17 mouse cellular contexts compared by ENCODE assay signal in genomic region chr12:98002217-98002616, GRCm38 (mm10).
"Had no signal": no experiment of that assay in that cellular context is flagged by ENCODE, and none has a peak within 500 bp of the region (broad histone marks: within the 10 kb centered on the region; RNA-seq: fewer than 3 reads in every experiment).

No protein-coding gene starts in this region.

- H3K4me3 ChIP-seq: lung, embryonic 15.5 days; megakaryocyte, embryonic 14.5 days; midbrain, embryonic 12.5 days; midbrain, embryonic 15.5 days; neural tube, embryonic 12.5 days; stomach, embryonic 15.5 days had no signal

- ATAC-seq: liver, postnatal 0 days; lung, postnatal 0 days; midbrain, embryonic 15.5 days had no signal

- H3K27me3 ChIP-seq: lung, embryonic 15.5 days; megakaryocyte, embryonic 14.5 days; midbrain, embryonic 15.5 days; neural tube, embryonic 12.5 days; stomach, embryonic 15.5 days had no signal

- H3K36me3 ChIP-seq: lung, embryonic 15.5 days; midbrain, embryonic 12.5 days; midbrain, embryonic 15.5 days; neural tube, embryonic 12.5 days; stomach, embryonic 15.5 days had no signal

- H3K4me2 ChIP-seq: lung, embryonic 15.5 days; midbrain, embryonic 12.5 days; midbrain, embryonic 15.5 days; neural tube, embryonic 12.5 days; stomach, embryonic 15.5 days had no signal

- DNase-seq: liver, postnatal 0 days; lung, adult 2 months; lung, postnatal 14 days; lung, postnatal 36 days; right cerebral cortex, postnatal 14 days; thymus, adult 2 months; thymus, postnatal 25 days; thymus, postnatal 4 days had no signal

- H3K27ac ChIP-seq: lung, embryonic 15.5 days; macrophage; midbrain, embryonic 12.5 days; midbrain, embryonic 15.5 days; neural tube, embryonic 12.5 days; stomach, embryonic 15.5 days; stomach, postnatal 0 days had no signal

- H3K9ac ChIP-seq: liver, postnatal 0 days; lung, embryonic 15.5 days; midbrain, embryonic 12.5 days; midbrain, embryonic 15.5 days; neural tube, embryonic 12.5 days; stomach, embryonic 15.5 days had no signal

- H3K4me1 ChIP-seq: lung, embryonic 15.5 days; midbrain, embryonic 15.5 days; stomach, embryonic 15.5 days had no signal

- H3K9me3 ChIP-seq: lung, embryonic 15.5 days; megakaryocyte, embryonic 14.5 days; midbrain, embryonic 12.5 days; midbrain, embryonic 15.5 days; neural tube, embryonic 12.5 days; stomach, embryonic 15.5 days had no signal
